Mouse (Mus musculus) right cerebral cortex, adult 2 months (tissue): Measurements from ENCODE around the gene BC004004.

ENCODE experiments used
- DNase-seq, 2 experiments: peaks; one replicate each; pipeline ENCODE4 v3.0.0; 2021 to 2022; ENCODE audit warnings: low spot score in 2 of 2

The BC004004 gene

DNA sequence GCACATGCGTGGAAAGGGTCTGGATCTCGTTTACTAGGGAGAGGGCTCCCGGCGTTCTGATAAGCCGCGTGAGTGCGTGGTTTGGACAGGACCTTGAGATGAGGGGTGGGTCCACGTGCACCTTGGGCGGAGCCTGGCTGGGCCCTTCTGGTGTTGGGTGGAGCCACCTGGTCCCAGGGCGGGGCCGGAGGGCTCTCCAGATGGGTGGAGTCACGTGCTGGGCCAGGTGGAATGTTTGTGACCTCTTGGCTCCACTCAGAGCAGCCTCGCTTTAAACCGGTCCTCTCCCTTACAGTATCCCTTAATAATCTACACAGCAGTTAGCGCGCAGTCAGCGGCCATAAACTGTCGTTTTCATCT, 54.0 kb downstream of the BC004004 start:
- DNase-seq = no peak

GRCm38 (mm10) chr17:29323625-29324024, 55.0 kb downstream of the BC004004 start:
- DNase-seq = no peak

GRCm38 (mm10) chr17:29325831-29326230, 57.2 kb downstream of the BC004004 start:
- DNase-seq = no peak

- peak in 1 of 2 experiments; percentile 47 for DNase-seq
These were observed 58.2 kb downstream of the BC004004 start for GRCm38 (mm10) chr17:29326531-29327529.

- DNase-seq = no peak
These were observed 59.1 kb downstream of the BC004004 start for GRCm38 (mm10) chr17:29327691-29328090.

GRCm38 (mm10) chr17:29330221-29330620, 61.6 kb downstream of the BC004004 start:
- no peak for DNase-seq

DNA sequence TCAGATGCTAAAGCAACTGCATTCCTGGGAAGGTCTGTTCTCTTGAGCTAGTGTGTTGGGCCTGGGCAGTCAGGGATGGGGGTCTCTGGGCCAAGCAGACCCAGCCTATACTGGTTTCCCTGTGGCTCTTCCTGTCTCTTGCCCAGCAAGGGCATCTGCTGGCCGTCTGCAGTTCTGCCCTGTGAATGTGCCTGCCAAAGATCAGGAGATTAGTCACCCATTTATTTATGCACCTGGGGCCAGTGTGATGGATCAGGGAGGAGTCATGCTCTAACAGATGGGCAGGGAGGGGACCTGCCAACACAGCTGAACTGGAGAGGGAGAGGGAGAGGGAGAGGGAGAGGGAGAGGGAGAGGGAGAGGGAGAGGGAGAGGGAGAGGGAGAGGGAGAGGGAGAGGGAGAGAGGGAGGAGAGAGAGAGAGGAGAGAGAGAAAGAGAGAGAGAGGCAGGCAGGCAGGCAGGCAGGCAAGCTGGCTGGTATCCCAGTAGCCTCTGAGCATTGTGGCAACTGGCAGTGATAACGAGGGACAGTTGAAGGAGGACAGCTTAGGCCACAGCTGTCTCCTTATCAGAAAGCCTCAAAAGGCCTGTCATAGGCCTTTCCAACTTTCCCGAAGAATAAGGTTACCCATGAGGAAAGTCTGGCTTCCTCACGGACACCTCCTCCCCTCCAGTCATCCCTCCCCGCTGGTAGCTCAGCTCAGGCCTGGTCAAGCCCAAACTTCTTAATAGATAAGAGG, 62.3 kb downstream of the BC004004 start:
- no peak for DNase-seq

- DNase-seq = no peak
These were observed 63.6 kb downstream of the BC004004 start for GRCm38 (mm10) chr17:29332186-29332685.

GRCm38 (mm10) chr17:29336266-29336990, 67.8 kb downstream of the BC004004 start:
- no peak for DNase-seq

- DNase-seq = no peak
These were observed 69.6 kb downstream of the BC004004 start for GRCm38 (mm10) chr17:29337979-29338823.

DNA sequence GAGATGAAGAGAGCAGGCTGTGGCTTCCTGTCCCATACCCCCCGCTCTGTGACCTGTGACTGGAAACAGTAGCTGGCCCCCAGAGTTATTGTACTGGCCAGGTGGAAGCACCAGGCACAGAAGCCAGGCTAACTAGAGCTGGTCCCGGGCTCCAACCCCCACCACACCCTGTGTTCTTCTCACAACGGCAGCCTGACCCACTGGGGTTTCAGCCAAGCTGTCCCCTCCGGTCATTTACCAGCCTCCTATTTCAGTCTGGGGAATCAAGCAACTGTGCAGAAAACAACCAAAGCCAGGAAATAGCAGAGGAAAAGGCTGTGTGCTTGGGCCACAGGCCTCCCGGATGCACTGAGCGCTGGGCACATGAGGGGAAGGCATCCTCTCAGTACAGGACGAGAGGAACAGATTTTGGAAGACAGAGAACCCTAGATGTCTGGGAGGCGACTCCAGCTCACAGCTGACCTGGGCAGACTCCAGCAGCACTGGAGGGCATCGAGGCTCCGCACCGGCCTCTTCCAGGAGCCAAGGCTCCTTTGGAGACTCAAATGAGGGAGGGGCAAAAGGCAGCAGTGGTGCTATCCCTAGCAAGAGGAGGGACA, 70.7 kb downstream of the BC004004 start:
- DNase-seq = no peak

DNA sequence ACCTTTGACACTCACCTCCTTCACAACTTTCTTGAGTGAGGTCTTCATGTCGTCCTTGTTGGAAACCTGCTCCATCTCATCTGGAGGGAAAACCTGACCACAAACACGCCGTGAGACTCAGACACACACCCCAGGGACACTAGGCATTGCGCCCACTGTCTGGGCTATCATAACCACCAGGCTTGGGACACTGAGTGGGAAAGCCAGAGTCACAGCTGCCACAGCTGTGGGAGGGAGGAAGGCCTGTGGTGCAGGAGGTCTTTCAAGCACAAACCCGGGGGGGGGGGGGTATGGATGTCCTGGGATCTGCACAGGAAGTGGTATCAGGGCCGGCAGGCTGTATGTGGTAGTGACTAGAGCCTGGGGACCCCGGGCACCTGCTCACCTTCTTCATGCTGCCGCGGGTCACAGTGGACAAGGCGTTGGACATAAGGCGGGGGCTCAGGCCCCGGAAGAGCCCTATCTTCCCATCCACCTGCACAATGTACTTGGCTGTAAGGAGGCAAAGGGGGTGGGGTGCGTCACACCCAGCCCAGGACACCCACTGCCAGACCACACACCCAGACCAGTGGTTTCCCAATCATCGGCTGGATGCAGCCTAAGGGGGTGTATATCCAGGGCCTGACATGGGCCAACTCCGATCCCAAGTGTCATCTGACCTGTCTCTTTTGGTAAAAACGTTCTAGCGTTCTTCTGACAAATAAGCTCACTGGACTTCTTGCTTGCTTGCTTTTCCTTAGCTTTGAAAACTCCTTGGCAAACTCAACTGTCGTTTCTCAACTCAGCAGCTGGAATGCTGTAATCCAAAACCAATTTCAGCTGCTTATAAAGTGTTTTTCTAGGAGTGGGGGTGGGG, 72.0 kb downstream of the BC004004 start:
- no peak for DNase-seq

DNA sequence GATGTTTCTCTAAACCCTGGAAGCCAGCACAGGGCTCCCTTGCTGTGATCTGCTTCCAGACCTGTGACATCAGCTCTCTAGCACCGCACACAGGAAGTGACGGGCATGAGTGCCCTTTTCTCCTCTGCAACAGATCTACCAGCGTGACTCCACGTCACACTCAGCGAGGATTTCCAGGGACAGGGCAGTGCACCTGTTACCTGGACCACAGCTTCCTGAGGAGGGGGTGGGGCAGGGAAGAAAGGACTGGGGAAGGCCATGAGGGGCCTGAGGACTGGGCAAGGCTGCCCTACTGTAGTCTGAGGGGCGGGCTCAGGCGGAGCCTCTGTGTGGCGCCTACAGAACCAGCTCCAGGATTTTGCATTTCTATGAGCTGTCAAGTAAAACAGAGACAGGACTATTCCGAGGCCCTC, 73.0 kb downstream of the BC004004 start:
- no peak for DNase-seq

DNA sequence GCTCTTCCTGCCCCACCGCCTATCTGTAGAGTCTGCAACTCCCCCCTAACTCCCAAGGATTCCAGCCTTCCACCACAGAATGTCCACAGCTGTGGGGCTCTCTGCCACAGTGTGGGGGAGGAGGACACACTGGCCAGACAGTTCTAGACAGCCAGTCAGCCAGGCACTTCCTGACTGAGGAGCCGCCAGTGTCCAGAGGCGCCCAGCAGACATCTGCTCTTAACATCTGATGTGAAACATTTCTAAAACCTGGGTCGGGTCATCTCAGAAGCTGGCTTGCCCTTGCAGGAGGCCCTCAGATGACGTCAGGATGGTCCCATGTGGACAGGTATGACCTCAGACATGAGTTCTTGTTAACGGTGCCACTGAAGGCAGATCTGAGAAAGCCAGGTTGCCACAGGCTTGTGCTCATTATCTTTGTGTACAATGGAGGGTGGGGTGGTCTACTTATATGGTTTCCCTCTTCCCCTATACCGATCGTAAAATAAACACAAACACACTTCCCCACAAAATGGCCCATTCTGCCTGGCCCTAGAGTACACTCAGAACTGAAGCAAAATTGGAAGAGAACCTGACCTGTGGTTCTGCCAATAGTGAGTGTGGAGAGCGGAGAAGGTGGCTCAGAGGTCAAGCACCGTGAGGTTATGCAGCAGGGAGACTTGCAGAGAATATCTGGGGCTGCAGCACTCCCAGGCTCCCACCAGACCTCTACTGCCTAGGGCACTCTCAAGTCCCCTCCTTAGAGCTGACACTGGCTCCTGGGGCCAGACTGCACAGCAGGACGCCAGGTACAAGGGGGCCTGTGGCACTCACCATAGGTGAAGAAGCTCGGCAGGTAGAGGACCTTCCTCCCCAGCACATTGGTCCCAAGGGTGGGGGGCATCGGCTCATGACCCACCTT, 73.7 kb downstream of the BC004004 start:
- no peak for DNase-seq

DNA sequence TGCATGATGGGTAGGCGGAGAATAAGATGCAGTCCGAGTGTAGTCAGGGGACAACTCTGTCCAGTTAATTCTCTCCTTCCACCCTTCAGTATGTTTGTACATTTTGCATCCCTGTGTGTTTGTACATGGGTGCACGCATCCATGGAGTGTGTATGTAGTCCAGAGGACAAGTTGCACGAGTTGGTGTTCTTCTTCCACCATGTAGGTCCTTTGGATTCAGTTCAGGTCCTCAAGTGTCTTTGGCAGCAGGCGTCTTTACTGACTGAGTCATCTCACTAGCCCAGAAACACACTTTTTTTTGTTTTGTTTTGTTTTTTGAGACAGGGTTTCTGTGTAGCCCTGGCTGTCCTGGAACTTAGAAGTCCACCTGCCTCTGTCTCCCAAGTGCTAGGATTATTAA, 74.7 kb downstream of the BC004004 start:
- no peak for DNase-seq

DNA sequence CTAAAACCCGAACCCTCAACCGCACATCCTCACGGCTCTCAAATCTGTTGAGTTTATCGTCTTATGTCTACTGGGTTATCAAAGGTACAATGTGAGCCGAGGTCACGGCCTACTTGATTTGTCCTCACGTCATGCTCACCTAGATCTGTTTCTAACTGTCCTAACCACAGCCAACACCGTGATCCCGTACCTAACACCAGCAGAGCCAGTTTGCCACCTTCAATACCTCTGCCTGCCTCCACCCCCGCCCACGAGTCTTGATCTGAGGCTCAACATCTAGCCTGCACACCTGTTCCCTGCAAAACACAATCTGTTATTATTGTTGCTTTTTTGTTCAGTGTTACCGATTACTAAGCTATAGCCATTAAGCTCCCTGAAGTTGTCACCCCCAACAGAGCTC, 76.7 kb downstream of the BC004004 start:
- no peak for DNase-seq

DNA sequence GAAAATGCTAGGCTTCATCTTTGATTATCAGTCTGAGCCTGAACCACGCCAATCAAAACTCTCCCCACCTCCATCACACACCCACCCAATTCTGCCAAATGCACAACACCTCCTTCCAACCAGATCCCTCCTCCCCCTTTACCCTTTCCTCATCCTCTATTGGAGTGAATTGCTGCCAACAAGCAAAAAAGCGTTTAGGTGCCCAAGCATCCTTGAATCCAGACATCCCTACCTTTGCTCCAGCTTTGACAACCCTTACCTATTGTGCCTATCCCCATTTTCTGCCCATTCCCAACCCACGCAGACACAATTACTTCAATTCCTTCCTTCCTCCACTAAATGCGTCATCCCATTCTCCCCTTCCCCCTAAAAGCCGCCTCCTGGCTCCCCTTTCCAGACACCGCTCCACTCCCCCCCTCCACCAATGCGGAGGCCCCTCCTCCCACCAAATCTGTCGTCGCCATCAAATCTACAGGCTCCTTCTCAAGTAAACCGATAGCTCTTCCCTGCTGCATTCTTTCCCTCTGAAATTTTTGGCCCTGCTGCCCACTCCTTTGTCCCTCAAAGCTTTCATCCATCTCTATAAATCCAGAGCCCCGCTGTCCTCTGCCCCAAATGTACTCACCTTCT, 78.0 kb downstream of the BC004004 start:
- DNase-seq = peak; percentile 74 to 77

GRCm38 (mm10) chr17:29347126-29347644, 78.6 kb downstream of the BC004004 start:
- peak in 1 of 2 experiments; percentile 46 for DNase-seq
